Mouse (Mus musculus) embryonic fibroblast, embryonic 13.5 days (primary cell): ENCODE data around the gene Gm49318.

Source experiments
- CTCF ChIP-seq: IDR thresholded peaks from 2 replicates; pipeline ENCODE4 v1.5.1; 2011; ENCODE audit warnings: mild to moderate bottlenecking, control low read depth, low read length, moderate library complexity, borderline replicate concordance; ENCODE audit not compliant: insufficient read depth
- POLR2A ChIP-seq: IDR thresholded peaks from 2 replicates; pipeline ENCODE4 v1.6.1; 2011; ENCODE audit warnings: low read depth, mild to moderate bottlenecking, control low read depth, low read length, moderate library complexity

- TF ChIP-seq CTCF (no peak), POLR2A (no peak)
Measured at GRCm38 (mm10) chr9:22028467-22028866, 42.6 kb downstream of the Gm49318 start.
